Mouse (Mus musculus) adrenal gland, postnatal 25 days (tissue): ENCODE measurements around the gene Ptgds. TPM values are rescaled to one million over a fixed set of nuclear protein-coding genes. Genes with fewer than 3 reads are reported as not detected.

ENCODE experiments used
- DNase-seq: peaks from one replicate; pipeline ENCODE4 v3.0.0; 2021; ENCODE audit warnings: mixed read lengths
- total RNA-seq: library from RNA; stranded (reverse); gene quantifications from 2 replicates; pipeline ENCODE4 v1.2.3, GENCODE M21; 2021

Gene Ptgds
- total RNA-seq, 1 experiment from 2014 or later: 3.6 TPM

DNA sequence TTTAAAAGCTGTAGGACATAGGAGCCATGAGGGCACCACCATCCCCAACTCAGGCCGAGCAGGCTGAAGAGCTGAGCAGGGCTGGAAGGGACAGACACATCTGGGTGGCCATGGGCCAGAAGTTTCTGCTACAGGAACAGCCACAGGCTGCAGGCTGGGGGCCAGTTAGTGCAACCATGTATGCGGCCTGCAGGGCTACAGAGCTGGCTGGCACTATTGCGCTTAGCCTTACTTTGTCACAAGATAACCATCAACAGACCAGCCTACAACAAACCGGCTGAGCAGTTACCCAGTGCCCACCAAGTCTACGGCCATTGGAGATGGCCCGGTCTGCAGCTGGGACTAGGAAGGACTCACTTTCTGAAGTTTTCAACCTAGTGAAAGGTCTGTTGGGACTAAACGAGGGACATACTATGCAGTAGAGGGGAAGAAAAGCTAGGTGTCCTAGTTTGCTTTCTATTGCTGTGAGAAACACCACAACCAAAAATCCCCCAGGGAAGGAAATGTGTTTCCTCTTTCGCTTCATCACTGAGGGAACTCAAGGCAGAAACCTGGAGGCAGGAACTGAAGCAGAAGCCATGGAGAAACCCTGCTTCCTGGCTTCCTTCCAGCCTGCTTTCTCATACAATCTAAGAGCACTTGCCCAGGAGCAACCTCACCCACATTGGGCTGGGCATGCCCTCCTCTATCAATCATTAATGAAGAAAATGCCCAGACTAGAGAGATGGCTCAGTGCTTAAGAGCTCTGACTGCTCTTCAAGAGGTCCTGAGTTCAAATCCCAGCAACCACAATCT lies 18.8 kb downstream of the Ptgds start:
- no peak for DNase-seq

DNA sequence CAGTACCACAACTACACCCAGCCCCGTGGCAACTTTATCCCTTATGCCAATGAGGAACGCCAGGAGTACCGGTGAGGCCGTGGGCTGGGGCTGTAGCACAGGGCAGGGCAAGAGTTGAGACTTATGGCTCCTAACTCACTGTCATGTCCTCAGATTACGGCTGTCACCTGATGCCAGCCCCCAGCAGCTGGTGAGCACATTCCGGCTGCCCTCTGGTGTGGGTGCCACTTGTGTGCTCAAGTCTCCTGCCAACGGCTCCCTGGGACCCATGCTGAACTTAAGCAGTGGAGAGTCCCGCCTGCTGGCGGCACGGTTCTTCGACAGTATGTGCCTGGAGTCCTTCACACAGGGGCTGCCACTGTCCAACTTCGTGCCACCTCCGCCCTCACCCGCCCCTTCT lies 27.2 kb downstream of the Ptgds start:
- no peak for DNase-seq

DNA sequence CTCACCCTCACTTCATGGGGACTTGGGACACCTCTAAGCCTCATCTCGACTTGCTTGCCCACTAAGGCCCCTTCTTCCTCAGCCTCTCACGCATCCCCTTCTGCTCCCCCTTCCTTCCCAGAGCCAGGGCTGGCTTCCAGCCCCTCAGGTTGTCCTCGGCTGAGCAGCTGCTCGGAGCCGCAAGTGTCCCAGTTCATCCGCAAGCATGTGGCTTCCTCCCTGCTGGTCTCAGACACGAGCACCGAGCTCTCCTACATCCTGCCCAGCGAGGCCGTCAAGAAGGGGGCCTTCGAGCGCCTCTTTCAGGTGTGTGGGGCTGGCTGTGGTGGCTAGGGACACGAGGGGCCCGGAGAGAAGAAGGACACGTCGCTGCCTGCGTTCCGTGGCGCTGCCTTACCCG lies 28.8 kb downstream of the Ptgds start:
- no peak for DNase-seq

DNA sequence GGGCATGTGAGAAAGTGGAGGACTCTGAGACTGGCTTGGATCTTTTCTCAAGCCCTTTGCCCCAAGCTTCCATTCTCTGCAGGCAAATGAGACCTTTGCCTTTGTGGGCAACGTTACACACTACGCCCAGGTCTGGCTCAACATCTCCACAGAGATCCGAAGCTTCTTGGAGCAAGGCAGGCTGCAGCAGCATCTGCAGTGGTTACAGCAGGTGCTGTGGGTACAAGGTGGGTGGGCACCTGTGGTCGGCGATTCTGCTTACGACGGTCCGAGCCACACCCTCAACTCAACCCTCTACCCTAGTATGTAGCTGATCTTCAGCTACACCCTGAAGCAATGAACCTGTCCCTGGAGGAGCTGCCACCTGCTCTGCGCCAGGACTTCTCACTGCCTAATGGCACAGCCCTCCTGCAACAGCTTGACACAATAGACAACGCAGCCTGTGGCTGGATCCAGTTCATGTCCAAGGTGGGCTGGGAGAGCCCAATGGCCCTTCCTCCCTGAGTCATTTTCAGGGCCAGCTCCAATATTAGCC lies 33.5 kb downstream of the Ptgds start:
- no peak for DNase-seq

DNA sequence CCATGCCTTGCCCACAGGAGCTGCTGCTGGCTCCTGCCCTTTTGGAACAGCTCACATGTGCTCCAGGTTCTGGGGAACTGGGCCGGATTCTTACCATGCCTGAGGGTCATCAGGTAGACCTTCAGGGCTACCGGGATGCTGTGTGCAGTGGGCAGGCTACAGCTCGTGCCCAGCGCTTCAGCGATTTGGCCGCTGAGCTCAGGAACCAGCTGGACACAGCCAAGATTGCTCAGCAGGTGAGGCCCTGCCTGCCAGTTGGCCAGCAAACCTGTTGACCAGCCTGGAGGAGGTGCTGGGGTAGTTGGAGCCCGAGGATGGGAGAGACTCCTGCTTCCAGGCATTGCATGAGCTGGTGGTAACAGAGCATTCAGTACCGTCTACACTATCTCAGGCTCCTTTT lies 35.6 kb downstream of the Ptgds start:
- no peak for DNase-seq

DNA sequence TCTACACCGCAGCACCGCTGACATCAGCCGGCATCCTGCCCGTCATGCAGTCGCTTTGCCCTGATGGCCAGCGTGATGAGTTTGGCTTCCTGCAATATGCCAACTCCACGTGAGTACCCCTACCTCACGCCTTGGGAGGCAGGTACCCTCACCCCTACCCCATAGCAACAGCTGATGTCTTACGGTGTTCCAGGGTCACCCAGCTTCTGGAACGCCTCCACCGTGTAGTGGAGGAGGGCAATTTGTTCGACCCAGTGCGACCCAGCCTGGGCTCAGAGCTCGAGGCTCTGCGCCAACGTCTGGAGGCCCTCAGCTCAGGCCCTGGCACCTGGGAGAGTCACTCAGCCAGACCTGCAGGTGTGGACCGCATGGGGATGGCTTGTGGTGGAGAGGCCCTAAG lies 36.7 kb downstream of the Ptgds start:
- DNase-seq: no peak

DNA sequence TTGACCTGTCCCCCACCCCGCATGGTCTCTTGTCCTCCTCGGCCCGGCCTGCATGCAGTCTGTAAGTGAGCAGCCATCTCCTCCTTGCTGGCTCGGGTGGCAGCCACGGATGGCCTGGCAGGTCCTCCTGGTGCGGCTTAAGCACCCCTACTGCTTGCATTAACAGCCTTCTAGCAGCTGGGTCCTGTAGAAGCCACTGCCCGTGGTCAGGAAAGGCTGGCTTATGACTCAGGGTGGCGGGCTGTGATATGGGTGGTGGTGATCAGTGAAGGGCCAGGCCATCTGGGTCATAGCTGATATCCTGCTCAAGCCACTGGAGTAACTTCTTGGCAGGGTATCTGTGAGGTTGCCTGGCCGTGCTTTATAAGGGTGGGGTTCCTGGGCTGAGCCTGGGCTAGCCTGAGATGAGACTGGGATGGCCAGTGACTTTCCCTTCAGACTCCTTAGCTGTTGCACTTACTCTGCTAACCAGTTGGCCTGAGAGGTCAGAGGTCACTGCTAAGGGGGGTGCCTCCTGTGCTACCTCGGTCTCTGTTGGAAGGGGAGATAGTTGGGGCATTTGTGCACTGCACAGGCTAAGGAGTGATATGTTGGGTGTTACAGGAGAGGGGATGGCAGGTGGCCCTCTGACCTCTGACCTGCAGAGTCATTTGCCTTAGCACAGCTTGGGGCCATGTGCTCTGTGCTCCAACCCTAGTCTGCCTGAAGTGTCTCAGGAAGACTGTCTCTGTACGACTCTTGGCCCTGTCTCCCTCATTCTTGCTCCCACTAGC lies 37.3 kb downstream of the Ptgds start:
- DNase-seq: no peak

DNA sequence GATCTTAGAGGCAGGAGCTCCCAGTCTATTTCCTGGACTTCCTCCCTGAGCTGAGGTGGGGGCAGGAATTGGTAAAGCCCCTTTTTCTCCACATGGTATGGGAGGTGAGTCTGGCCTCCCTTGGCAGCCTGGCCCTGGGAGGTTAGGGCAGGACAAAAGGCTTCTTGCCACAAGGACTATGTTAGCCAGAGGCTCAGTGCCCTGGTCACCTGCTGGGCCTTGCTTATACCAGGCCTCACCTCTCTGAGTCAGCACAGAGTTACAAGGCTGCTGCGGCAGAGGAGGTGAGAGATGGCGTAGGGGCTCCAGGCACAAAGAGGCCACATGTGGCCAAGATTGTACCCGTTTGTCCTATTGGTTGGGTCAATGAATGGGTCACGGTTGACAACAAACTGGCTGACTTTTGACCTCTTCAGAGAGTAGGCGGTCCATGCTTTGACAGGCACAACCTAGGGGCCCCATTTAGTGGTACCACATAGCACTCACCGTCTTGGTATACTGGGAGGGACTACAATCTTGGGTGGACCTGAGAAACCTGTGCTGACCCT lies 38.5 kb downstream of the Ptgds start:
- DNase-seq: no peak

DNA sequence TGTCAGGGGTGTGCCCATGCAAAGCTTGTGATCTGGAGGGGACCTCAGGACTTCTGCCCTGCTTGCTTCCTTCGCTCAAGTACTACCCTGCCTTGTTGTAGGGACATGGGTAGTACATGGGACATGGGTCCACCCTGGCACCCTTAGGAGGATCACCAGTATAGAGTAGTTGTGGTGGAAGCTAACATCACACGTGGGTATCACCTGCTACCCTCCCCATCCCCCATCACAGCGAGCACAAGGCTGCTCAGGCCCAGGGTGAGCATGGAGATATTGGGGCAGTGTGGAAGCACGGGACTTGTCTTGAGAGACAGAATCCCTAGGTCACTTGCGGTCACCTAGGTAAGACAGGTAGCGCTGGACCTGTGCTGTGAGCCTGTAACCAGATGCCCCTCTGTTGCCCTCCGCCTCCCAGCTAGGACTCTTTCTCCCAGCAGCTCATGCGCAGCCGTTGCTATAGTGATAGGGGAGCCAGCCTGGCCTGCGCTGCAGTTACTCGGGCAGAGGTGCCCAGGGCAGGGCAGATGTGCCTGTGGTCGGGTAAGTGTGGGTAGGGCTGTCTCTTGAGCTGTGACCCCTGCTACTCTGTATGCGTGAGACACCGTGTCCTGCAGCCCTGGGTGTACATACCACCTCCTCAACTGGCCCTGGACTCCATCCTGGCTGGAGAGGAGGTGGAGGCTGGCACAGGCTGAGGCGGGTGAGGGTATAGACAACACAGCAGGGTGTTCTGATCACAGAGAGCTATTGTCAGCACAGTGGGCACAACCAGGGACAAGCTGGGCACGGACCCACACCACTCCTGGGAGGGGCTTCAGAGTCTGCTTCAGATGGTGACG lies 39.2 kb downstream of the Ptgds start:
- DNase-seq: no peak

DNA sequence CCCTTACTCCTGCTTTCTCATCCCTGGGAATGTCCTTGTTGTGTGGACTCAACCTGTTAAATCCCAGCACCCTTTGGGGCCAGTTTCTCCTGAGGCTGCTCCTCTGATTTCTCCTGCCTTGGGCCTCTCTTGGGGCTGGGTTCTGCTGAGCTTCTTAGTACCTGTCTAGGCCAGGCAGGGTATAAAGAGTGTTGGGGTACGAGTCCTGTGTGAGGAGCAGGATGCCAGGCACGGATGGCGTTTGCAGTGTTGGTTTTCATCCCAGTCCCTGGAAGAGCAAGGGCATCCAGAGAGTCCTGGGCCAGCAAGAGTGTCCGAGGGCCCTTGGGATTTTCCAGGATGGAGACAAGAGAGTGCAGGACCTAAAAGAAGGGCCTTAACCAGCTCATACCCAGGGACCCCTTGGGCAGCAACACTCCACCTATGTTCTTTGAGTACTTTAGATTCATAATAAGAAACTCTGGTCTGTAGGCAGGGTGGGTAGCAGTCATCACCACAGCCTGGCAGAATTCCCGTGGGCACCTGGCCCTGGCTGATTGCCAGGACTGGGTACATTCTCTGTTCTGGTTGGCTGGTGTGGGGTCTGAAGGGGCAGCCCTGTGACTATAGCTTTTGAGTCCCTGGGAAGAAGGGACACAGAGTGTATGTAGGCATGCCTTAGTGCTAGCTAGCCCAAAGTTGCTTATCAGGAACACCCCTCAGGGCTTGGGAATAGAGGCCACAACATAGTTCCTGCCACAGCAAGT lies 40.2 kb downstream of the Ptgds start:
- no peak for DNase-seq

DNA sequence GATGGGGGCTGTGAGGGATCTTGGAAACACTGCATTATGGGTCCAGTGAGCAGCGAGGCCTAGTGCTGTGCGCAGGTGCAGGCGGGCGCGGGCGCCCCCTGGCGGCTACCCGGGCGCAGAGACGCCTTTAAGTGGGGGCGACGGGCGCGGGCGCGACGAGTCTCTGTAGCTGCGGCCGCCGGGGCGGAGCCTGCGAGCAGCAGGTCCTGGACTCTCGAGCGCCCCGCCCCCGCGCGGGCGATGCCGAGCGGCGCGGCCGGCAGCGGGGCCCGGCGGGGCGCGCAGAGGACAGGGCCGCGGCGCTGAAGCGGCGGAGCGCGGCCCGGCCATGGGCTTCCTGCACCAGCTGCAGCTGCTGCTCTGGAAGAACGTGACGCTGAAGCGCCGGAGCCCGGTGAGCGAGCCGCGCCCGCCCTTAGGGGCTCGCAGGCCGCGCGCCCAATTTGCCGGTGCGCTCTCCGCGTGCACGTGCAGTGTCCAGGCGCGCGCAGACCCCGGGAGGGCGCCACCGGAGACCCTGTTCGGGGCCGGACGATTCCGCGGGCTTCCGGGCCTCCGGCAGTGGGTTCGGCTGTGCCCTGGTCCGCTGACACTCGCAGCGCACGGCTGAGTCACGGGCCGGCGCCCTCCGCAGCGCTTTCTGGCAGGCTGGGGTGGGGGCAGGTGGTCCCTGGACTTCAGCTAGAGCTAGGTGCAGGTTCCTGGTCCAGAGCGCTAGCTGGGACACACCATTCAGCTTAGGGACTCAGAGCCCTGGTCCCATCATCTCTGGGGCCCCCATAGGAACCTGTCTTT lies 41.2 kb downstream of the Ptgds start, which contains the start of gene Abca2:
Gene Abca2 (plus strand): TSS at position 262 of the 795 bp plus-strand sequence.
- DNase-seq: peak; percentile 96

DNA sequence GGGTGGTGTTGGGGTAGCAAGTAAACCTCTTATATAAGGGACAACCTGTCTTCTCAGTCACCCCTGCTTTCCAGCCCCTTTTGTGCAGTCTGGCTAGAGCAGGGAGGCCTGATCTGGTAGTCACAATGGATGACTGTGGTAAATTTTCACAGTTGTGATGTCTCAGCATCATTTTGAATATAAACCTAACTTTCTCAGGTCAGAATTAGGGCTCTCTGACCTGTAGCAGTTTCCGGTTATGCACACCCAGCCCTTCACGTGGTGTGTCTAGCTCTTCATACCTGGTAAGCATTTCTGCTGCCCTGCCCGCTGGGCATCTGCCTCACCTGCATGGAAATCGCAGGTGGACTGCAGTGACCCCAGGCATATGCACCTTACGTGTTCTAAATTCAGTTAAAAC lies 42.6 kb downstream of the Ptgds start:
- DNase-seq: no peak

DNA sequence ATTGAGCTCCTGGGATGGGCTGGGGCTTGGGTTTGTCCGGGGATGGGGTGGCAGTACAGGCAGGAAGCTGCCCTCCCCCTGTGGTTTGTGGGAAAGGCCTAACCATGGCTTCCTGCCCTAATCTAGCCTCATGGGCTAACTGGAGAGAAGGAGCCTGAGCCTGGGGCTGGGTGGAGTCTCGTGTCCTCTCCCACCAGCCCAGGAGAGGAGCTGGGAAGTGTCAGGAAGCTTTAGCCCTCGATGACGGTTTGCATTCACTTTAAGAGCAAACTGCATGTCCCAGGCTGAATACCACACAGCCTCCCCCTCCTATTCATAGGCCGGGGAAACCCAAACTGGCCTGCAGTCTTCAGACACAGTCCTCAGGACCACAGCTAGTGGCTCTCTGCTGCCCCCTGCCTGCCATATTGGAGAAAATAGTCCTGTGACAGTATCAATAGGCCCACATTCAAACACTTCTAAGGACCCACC lies 43.1 kb downstream of the Ptgds start:
- DNase-seq: peak; percentile 68

DNA sequence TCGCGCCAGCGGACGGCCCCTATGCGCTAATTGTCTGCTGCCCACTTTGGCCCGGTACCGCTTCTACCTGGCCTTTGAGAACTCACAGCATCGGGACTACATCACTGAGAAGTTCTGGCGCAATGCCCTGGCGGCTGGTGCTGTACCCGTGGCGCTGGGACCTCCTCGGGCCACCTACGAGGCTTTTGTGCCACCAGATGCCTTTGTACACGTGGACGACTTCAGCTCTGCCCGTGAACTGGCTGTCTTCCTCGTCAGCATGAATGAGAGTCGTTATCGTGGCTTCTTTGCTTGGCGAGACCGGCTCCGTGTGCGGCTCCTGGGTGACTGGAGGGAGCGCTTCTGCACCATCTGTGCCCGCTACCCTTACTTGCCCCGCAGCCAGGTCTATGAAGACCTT lies 44.4 kb downstream of the Ptgds start:
- DNase-seq: no peak

DNA sequence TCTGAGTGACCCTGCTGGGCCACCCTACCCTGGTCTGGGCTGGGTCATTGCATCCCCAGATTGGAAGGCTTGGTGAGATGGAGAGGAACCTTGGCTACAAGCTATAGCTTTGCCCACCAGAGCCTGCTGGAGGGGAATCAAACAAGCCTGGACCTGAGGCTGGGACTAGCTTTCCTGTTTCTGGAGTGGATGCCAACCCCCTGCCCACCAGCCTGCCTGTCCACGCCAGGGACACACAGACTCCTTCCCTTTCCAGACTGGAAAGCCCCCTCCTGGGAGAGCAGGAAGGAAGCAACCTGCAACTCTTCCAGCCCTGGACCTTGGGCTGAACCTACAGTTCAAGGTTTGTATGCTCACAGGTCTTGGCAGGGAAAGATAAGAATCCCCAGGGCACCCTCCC lies 46.2 kb downstream of the Ptgds start:
- no peak for DNase-seq

DNA sequence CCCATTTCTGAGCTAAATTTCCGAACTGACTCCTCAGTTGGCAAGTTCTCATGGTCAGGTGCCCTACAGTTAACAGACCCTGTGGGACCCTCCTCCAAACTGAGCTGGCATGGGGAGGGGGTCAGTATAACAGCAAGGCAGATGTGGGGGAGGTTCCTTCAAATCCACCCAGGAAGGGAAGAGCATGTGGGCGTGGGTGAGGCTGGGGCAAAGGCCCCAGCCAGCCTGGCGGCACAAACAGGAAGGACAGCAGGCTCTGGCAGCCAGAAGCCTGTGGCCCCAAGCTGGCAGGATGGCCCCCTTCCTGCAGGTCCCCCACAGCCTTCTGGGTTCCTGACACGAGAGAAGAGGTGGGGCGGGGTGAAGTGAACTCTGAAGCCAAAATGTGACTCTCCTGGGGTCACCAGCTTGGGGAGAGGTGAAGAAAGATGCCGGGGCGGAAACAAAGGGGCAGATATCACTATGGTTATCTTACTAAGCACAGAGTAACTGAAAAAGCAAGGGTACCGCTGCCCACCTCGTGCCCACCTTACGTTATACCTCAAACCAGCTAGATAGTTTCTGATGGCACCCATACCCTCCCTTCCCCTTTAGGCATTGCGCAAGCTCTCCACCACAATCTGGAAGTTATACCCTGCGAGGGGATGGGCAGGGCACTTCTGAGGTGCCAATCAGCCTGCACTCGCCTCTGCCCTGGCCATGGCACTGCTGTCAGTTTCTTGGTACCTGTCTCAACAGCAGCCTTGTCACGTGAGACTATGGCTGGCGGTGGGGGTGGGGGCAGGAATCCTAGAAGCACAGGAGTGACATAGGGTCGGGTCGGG lies 47.0 kb downstream of the Ptgds start, which contains the start of gene Fut7:
Gene Fut7 (plus strand): TSS at position 681 of the 824 bp plus-strand sequence.
- no peak for DNase-seq

DNA sequence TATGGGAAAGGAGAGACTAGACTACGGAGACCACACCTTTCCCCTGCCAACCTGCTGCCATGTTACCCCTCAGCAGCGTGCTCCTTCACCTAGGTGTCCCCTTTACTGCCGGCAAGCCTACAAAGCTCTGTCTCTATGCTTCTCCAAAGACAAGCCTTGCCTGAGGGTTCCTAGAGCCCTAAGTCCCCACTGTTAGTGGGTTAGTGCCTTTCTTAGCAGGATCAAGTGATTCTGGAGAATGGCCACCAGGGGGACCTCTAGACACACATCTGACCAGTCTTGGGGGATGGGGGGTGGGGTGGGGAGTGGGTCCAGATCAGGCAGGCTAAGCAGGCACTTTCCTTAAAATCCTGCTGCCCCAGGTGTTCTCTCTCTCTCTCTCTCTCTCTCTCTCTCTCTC lies 48.0 kb downstream of the Ptgds start:
- DNase-seq: peak; percentile 45

DNA sequence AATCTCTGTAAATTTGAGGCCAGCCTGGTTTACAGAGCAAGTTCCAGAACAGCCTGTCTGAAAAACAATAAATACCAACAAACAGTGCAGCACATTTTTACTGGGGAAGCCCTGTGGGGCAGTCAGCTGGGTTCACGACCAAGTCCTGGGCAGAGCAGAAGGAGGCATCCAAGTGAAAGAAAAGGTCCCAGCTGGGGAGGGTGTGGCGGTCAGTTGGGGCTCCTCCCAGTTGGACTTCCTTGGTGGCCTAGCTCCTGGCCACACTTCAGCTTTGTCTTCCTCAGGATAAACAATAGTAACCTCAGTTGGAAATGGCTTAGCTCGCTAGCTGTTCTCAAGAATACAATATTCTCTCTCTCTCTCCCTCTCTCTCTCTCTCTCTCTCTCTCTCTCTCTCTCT lies 52.4 kb downstream of the Ptgds start:
- no peak for DNase-seq
